13 mouse cellular contexts compared by ENCODE assay signal in the genomic region with DNA sequence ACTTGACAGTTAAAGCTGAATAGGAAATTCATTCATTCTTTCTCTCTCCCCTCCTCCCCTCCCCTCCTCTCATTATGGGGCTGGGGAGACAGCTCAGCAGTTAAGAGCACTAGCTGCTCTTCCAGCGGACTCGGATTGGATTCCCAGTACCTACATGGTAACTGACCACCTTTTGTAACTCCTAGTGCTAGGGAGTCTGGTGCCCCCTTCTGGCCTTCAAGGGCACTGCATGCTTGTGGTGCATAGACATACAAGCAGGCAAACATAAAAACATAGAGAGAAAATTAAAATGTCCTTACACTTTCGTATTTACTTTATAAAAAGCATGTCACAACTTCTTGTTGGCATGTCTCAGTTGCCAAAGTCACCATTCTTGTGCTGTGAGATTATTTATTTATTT. TPM values are rescaled to one million over a fixed set of nuclear protein-coding genes. Genes with fewer than 3 reads are reported as not detected.
DNase-seq lines count a peak whose midpoint lies in the region; ATAC-seq and TF ChIP-seq lines count a peak whose summit lies in the region.
"Had no signal": no experiment of that assay in that cellular context is flagged by ENCODE, and none has a peak within 500 bp of the region (broad histone marks: within the 10 kb centered on the region; RNA-seq: fewer than 3 reads in every experiment).

No protein-coding gene starts in this region.

- H3K9ac ChIP-seq in heart, adult 2 months (ENCODE audit: low read depth, low read length), result no peak overlapping the region
- no peak overlapping the region for H3K9ac ChIP-seq in stomach, postnatal 0 days (ENCODE audit: low read length)
- H3K9ac ChIP-seq in hindbrain, embryonic 14.5 days, result no peak overlapping the region
- H3K9ac ChIP-seq: liver, embryonic 15.5 days had no signal

- no peaks in the 10 kb centered on the region for H3K4me1 ChIP-seq in heart, adult 2 months (ENCODE audit: control insufficient read depth, insufficient read depth, low read length)
- H3K4me1 ChIP-seq in testis, adult 2 months (ENCODE audit: control insufficient read depth, insufficient read depth, low read length), result peaks cover 3% of the 10 kb centered on the region; the same call in 1 of the 2 replicates
- H3K4me1 ChIP-seq in stomach, postnatal 0 days (replicated peaks; ENCODE audit: control insufficient read depth, insufficient read depth), result no peaks in the 10 kb centered on the region
- H3K4me1 ChIP-seq in hindbrain, embryonic 14.5 days (replicated peaks; ENCODE audit: control insufficient read depth, insufficient read depth, low read length), result no peaks in the 10 kb centered on the region
- no peaks in the 10 kb centered on the region for H3K4me1 ChIP-seq in cerebellum, adult 2 months (ENCODE audit: control insufficient read depth, insufficient read depth, low read length)
- H3K4me1 ChIP-seq: liver, embryonic 15.5 days; midbrain, embryonic 10.5 days had no signal

- H3K4me2 ChIP-seq in stomach, postnatal 0 days (replicated peaks; ENCODE audit: low read depth), result no peak overlapping the region
- H3K4me2 ChIP-seq in hindbrain, embryonic 14.5 days (replicated peaks), result no peak overlapping the region
- H3K4me2 ChIP-seq: liver, embryonic 15.5 days had no signal

- TF ChIP-seq CTCF in heart, adult 2 months (IDR thresholded peaks at IDR 0.05), result peak; percentile 46
- peak; percentile 82; the same call in 1 of the 2 replicates for TF ChIP-seq CTCF in testis, adult 2 months (IDR thresholded peaks at IDR 0.05; ENCODE audit: control insufficient read depth, insufficient read depth, insufficient replicate concordance, low read depth, low read length)
- peak; percentile 43 for TF ChIP-seq CTCF in stomach, postnatal 0 days (IDR thresholded peaks at IDR 0.05; ENCODE audit: low read depth)
- TF ChIP-seq CTCF in cerebellum, adult 2 months (IDR thresholded peaks at IDR 0.05; ENCODE audit: borderline replicate concordance, insufficient read depth, low read depth, low read length), result no peak

- H3K4me3 ChIP-seq in heart, adult 2 months, result no peak overlapping the region
- H3K4me3 ChIP-seq in testis, adult 2 months (ENCODE audit: control insufficient read depth, low read depth, low read length), result no peak overlapping the region
- H3K4me3 ChIP-seq in stomach, postnatal 0 days (ENCODE audit: low read depth, low read length), result no peak overlapping the region
- no peak overlapping the region for H3K4me3 ChIP-seq in hindbrain, embryonic 14.5 days (replicated peaks; ENCODE audit: low read length)
- no peak overlapping the region for H3K4me3 ChIP-seq in cerebellum, adult 2 months (replicated peaks; ENCODE audit: insufficient read depth, low read depth, low read length)
- H3K4me3 ChIP-seq: liver, embryonic 15.5 days; midbrain, embryonic 10.5 days had no signal

- no peaks in the 10 kb centered on the region for H3K9me3 ChIP-seq in stomach, postnatal 0 days (ENCODE audit: control insufficient read depth, low read length)
- no peaks in the 10 kb centered on the region for H3K9me3 ChIP-seq in hindbrain, embryonic 14.5 days (ENCODE audit: control insufficient read depth, low read length)
- H3K9me3 ChIP-seq: liver, embryonic 15.5 days had no signal

- WGBS in heart, adult 2 months, result 93% methylated on average over 3 of the region's 3 CpGs
- WGBS in stomach, postnatal 0 days, result 93% methylated on average over 3 of the region's 3 CpGs
- WGBS in hindbrain, embryonic 14.5 days, result 93% methylated on average over 3 of the region's 3 CpGs
- WGBS in cerebellum, adult 2 months, result 91% methylated on average over 3 of the region's 3 CpGs

- intact Hi-C loops in heart, adult 2 months (cut with DNase I), result no loop called here

- no peak for TF ChIP-seq EP300 in heart, adult 2 months (IDR thresholded peaks at IDR 0.05; ENCODE audit: insufficient read depth, low read depth, low read length)
- TF ChIP-seq EP300 in stomach, postnatal 0 days (optimal IDR thresholded peaks at IDR 0.05), result no peak

- no peaks in the 10 kb centered on the region for H3K27me3 ChIP-seq in heart, adult 2 months (ENCODE audit: control insufficient read depth, insufficient read depth, low read length)
- H3K27me3 ChIP-seq in testis, adult 2 months (ENCODE audit: control insufficient read depth, insufficient read depth, low read length), result no peaks in the 10 kb centered on the region
- no peaks in the 10 kb centered on the region for H3K27me3 ChIP-seq in stomach, postnatal 0 days (ENCODE audit: control insufficient read depth, insufficient read depth, low read length)
- no peaks in the 10 kb centered on the region for H3K27me3 ChIP-seq in hindbrain, embryonic 14.5 days (ENCODE audit: control insufficient read depth, insufficient read depth, low read length)
- H3K27me3 ChIP-seq in cerebellum, adult 2 months (ENCODE audit: control insufficient read depth, insufficient read depth, low read length), result no peaks in the 10 kb centered on the region; the same call in 1 of the 2 replicates

- H3K79me2 ChIP-seq in heart, adult 2 months (replicated peaks; ENCODE audit: control insufficient read depth, insufficient read depth, low read length), result no peaks in the 10 kb centered on the region

- no peaks in the 10 kb centered on the region for H3K36me3 ChIP-seq in heart, adult 2 months (ENCODE audit: control insufficient read depth, insufficient read depth, low read length)
- H3K36me3 ChIP-seq in testis, adult 2 months (ENCODE audit: control insufficient read depth, insufficient read depth, low read length), result no peaks in the 10 kb centered on the region
- no peaks in the 10 kb centered on the region for H3K36me3 ChIP-seq in stomach, postnatal 0 days (ENCODE audit: control insufficient read depth, insufficient read depth, low read length)
- no peaks in the 10 kb centered on the region for H3K36me3 ChIP-seq in hindbrain, embryonic 14.5 days (replicated peaks; ENCODE audit: control insufficient read depth, insufficient read depth)
- H3K36me3 ChIP-seq: liver, embryonic 15.5 days; midbrain, embryonic 10.5 days had no signal

- no peak for ATAC-seq in stomach, postnatal 0 days (ENCODE audit: low FRiP score, low TSS enrichment)
- no peak for ATAC-seq in hindbrain, embryonic 14.5 days (ENCODE audit: low FRiP score)
- ATAC-seq: inflammation-experienced regulatory T-cells, adult 6 months had no signal

- no peak for DNase-seq in heart, adult 2 months
- no peak for DNase-seq in heart, adult 18-20 months
- no peak for DNase-seq in testis, postnatal 10 days (ENCODE audit: low spot score)
- peak; percentile 86 for DNase-seq in R1 (ENCODE audit: low read depth, low spot score)
- DNase-seq in stomach, postnatal 0 days (ENCODE audit: low spot score), result no peak
- DNase-seq in hindbrain, embryonic 14.5 days (ENCODE audit: low spot score), result no peak
- no peak for DNase-seq in cerebellum, adult 2 months
- DNase-seq: kidney, postnatal 25 days; right cerebral cortex, adult 18-20 months had no signal

- H3K27ac ChIP-seq in heart, adult 2 months, result no peak overlapping the region
- H3K27ac ChIP-seq in testis, adult 2 months (ENCODE audit: control insufficient read depth, insufficient read depth, low read depth, low read length), result no peak overlapping the region
- no peak overlapping the region for H3K27ac ChIP-seq in stomach, postnatal 0 days (replicated peaks)
- H3K27ac ChIP-seq in hindbrain, embryonic 14.5 days, result no peak overlapping the region
- no peak overlapping the region for H3K27ac ChIP-seq in cerebellum, adult 2 months (ENCODE audit: insufficient read depth, low read length)
- H3K27ac ChIP-seq: liver, embryonic 15.5 days; midbrain, embryonic 10.5 days had no signal

- TF ChIP-seq POLR2A in heart, adult 2 months (IDR thresholded peaks at IDR 0.05; ENCODE audit: insufficient read depth, low read depth, low read length), result no peak
- TF ChIP-seq POLR2A in testis, adult 2 months (IDR thresholded peaks at IDR 0.05; ENCODE audit: control insufficient read depth, low read depth, low read length), result no peak
- no peak for TF ChIP-seq POLR2A in cerebellum, adult 2 months (IDR thresholded peaks at IDR 0.05; ENCODE audit: borderline replicate concordance, insufficient read depth, low read length)

RNA-seq across cellular contexts. Expression of gene Egln1, which starts 30.9 kb away (rescaled TPM):
- 100 to 1,000 TPM; 331 to 374 TPM for total RNA-seq in heart, adult 2 months (2021)
- 146 and 227 TPM in 2 replicates for polyA plus RNA-seq in heart, adult 2 months (2012; rRNA removed)
- total RNA-seq in heart, adult 18-20 months (2021), result 100 to 1,000 TPM; 310 to 331 TPM
- polyA plus RNA-seq in testis, adult 2 months (2012; rRNA removed), result 3.8 and 4.2 TPM in 2 replicates
- polyA plus RNA-seq in stomach, postnatal 0 days (2015; fragmentation: Nextera tagmentation; extraction: Ambion mirVana), result 7.1 and 7.5 TPM in 2 replicates
- polyA plus RNA-seq in hindbrain, embryonic 14.5 days (2014; fragmentation: Nextera tagmentation; extraction: Ambion mirVana), result 21.1 and 22.9 TPM in 2 replicates
- 58.1 and 58.8 TPM in 2 replicates for polyA plus RNA-seq in cerebellum, adult 2 months (2012; rRNA removed)

RNA-seq across cellular contexts. Expression of gene Tsnax, which starts 32.8 kb away (rescaled TPM):
- total RNA-seq in heart, adult 2 months (2021), result 10 to 100 TPM; 66.3 to 73.1 TPM
- polyA plus RNA-seq in heart, adult 2 months (2012; rRNA removed), result 43.2 and 78.8 TPM in 2 replicates
- 10 to 100 TPM; 68.6 to 73.4 TPM for total RNA-seq in heart, adult 18-20 months (2021)
- 32.2 and 41.8 TPM in 2 replicates for polyA plus RNA-seq in testis, adult 2 months (2012; rRNA removed)
- polyA plus RNA-seq in stomach, postnatal 0 days (2015; fragmentation: Nextera tagmentation; extraction: Ambion mirVana), result 62.5 and 66.2 TPM in 2 replicates
- polyA plus RNA-seq in hindbrain, embryonic 14.5 days (2014; fragmentation: Nextera tagmentation; extraction: Ambion mirVana), result 218 and 247 TPM in 2 replicates
- polyA plus RNA-seq in cerebellum, adult 2 months (2012; rRNA removed), result 185 and 201 TPM in 2 replicates
